Mouse (Mus musculus) limb, embryonic 11.5 days (tissue): ENCODE measurements around the gene Cldn15. TPM values are rescaled to one million over a fixed set of nuclear protein-coding genes. Genes with fewer than 3 reads are reported as not detected.

Experiments used
- ATAC-seq: fragments of 200-750 bp; cut with Nextera tagmentation; 2 replicates; pipeline ENCODE4 v1.8.0; 2017; ENCODE audit warnings: low read depth; ENCODE audit not compliant: insufficient number of reproducible peaks, low FRiP score, low TSS enrichment
- DNase-seq: peaks from one replicate; pipeline ENCODE4 v3.0.0-alpha.2; 2015; ENCODE audit warnings: low spot score
- H3K27ac ChIP-seq: fragments of 300-500 bp; sonication (generic); replicated peaks from 2 replicates; pipeline ENCODE4 v1.5.1; 2014; ENCODE audit warnings: low read depth, mild to moderate bottlenecking, low read length
- H3K27me3 ChIP-seq: fragments of 300-500 bp; sonication (generic); 2 replicates; pipeline ENCODE4 v1.6.1; 2014; ENCODE audit warnings: mild to moderate bottlenecking, low read length, mixed read lengths; ENCODE audit not compliant: control insufficient read depth, insufficient read depth
- H3K36me3 ChIP-seq: fragments of 300-500 bp; sonication (generic); 2 replicates; pipeline ENCODE4 v1.6.1; 2014; ENCODE audit warnings: mild to moderate bottlenecking, low read length, moderate library complexity, mixed read lengths; ENCODE audit not compliant: control insufficient read depth, insufficient read depth
- H3K4me1 ChIP-seq: fragments of 300-500 bp; sonication (generic); 2 replicates; pipeline ENCODE4 v1.6.1; 2014; ENCODE audit warnings: low read length, mixed read lengths; ENCODE audit not compliant: control insufficient read depth, insufficient read depth
- H3K4me2 ChIP-seq: fragments of 300-500 bp; sonication (generic); 2 replicates; pipeline ENCODE4 v1.6.1; 2014; ENCODE audit warnings: low read depth, mild to moderate bottlenecking, moderate library complexity; ENCODE audit not compliant: severe bottlenecking
- H3K4me3 ChIP-seq: fragments of 300-500 bp; sonication (generic); 2 replicates; pipeline ENCODE4 v1.5.1; 2014; ENCODE audit warnings: low read depth, low read length
- H3K9ac ChIP-seq: fragments of 300-500 bp; sonication (generic); 2 replicates; pipeline ENCODE4 v1.6.1; 2014; ENCODE audit warnings: mild to moderate bottlenecking, low read length
- H3K9me3 ChIP-seq: fragments of 300-500 bp; sonication (generic); 2 replicates; pipeline ENCODE4 v1.6.1; 2016; ENCODE audit warnings: low read length; ENCODE audit not compliant: control insufficient read depth
- WGBS: fragments of 180-500 bp; shearing (Covaris S2); extraction: QIAGEN DNeasy Blood & Tissue Kit; methylation state at CpG from one replicate; pipeline ENCODE4 v1.1.7; 2014; 5-methylcytosine and 5-hydroxymethylcytosine counted together
- polyA plus RNA-seq: library from polyadenylated mRNA; unstranded; fragments of >200 nt; fragmentation: Nextera tagmentation; extraction: Ambion mirVana; gene quantifications from 2 replicates; pipeline ENCODE4 v1.2.1, GENCODE M21; 2014

Cldn15 gene
- polyA plus RNA-seq = 0.08 TPM in 1 of 2 replicates, not detected in the other

DNA sequence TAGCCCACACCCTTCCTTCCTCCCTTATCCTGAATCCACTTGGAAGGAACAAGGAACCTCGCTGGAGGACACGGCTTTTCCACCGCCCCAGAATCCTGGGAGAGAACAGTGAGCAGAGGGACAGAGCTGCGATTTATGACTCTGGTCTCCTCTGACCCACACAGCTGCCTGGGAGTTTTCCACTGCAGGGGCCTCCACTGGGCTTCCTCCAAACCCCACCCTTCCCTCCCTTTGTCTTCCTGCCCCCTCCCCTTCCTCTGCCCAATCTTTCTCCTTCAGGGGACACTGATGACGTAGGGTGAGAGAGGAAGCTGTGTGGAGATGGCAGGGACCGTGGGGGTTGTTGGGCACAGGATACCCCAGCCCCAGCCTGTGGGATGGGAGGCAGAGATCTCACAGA is at the start of gene Cldn15:
Gene Cldn15, plus strand, starts transcription at position 286 of the 400 bp plus-strand sequence.
- ATAC-seq = no peak
- DNase-seq = no peak
- Histone ChIP-seq H3K36me3 (peaks cover 17% of the 10 kb centered on the region), H3K27me3 (no peaks in the 10 kb centered on the region), H3K9me3 (no peaks in the 10 kb centered on the region), H3K9ac (no peak within 1 kb of the TSS), H3K4me2 (no peak within 1 kb of the TSS), H3K27ac (peak within 1 kb of the TSS; percentile 6; the same call in 1 of the 2 replicates), H3K4me1 (no peaks in the 10 kb centered on the region; the same call in 1 of the 2 replicates), H3K4me3 (no peak within 1 kb of the TSS)
- WGBS = 78% methylated on average over 6 of the region's 6 CpGs

DNA sequence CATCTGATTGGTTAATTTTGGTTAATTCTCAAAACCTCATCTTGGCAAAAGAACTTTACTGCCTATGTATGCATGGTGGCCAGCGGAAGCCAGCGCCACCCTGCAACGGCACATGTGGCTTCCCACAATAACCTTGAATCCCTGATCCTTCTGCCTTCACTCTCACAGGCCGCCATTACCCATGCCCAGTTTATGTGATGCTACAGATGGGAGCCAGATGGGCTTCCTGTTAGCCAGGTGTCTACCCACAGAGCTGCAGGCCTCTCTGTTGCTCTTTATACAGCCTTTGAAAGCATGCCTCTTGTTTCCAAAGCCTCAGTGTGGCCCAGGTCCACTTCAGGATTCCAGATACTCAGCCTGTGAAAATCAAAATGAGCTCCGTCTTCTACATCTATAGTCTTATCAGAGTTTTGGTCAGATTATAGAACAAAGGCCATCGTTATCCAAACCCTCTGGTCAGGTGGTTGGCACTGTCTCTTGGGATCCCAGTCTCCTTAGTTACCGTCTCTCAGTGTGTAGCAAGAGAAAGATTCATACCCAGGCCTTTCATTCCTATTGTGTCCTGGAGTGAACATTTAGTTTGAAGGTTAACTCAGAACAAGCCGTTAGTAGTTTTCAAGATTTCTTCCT is 48.7 kb upstream of the Cldn15 start:
- Histone ChIP-seq H3K4me3 (no peak overlapping the region), H3K9ac (no peak overlapping the region), H3K9me3 (no peaks in the 10 kb centered on the region), H3K4me1 (0 out of 2 replicates have a peak, but pooled peaks cover 5% of the 10 kb centered on the region), H3K36me3 (no peaks in the 10 kb centered on the region), H3K27me3 (no peaks in the 10 kb centered on the region), H3K27ac (no peak overlapping the region), H3K4me2 (no peak overlapping the region)
- 95% methylated on average over 8 of the region's 8 CpGs for WGBS
- DNase-seq = no peak
- no peak for ATAC-seq

DNA sequence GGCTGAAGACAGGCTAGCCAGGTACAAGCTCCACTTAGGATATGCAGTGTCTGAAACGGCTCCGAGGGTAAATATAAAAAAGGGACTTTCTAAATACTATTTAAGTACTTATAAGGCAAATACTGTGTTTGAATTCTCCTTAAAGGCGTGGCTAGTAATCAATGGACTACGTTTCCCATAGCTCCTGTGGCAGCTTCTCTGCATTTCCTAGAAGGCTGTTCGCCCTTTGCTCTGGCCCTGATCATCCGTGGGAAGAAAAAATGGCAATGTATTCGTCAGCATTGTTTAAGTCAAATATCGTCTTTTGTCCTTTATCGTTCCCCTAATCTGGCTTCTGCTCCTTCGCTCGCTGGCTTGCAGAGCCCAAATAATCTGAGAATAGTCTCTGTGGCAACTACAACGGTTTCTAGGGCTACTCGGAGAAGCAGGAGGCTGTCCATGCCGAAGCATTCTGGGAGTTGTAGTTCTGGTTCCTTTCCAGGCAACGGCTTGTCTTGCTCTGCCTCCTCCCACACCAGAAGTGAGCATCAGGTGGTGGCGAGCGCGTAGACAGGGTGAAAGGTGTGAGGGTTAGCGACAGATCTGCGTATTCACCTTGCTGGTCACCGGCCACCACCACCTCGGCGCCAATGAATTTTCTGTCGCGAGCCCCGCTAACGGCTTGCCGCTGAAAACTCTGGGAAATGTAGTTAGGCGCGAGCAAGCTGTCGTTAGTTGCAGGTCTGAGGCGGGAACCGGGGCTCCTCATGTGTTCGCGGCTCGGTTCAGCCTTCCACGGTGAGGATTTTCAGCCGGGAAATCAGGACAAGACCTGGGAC is 47.6 kb upstream of the Cldn15 start:
- ATAC-seq = peak; percentile 87; the same call in 1 of the 2 replicates
- H3K27ac ChIP-seq = peak overlapping the region; percentile 36; the same call in 1 of the 2 replicates
- WGBS = 4% methylated on average over 38 of the region's 38 CpGs

DNA sequence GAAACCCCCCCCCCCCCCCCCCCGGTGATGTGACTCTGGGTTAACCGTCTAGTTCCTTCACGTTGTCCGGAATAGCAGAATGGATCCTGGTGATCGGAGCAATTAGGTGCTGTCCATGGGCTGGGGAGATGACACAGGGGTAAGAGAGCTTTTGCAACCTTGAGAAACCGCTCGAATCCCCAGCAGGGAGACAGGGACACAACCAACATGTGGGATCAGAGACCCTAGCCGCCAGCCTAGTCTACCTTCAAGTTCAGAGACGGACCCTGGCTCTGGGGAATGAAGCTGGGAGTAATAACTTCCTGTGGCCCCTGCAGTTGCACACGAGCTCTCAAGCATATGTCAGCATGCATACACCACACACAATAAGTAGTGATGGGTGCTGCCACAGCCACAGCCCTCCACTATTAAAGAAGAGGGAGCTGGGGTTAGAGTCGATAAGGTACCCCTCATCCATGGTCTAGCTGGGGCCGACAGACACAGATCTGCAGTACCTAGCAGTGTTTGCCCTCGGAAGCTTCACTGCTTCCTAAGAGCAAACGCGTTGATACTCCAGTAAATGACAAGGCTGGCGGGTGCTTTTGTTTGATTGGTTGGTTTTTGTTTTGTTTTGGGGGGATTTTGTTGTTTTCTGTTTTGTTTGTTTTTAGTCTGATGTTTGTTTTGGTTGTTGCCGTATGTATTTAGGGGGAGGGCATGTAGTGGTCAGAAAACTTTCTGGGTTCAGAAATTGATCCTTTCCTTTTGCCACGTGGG is 46.7 kb upstream of the Cldn15 start:
- Histone ChIP-seq H3K4me2 (peak overlapping the region; percentile 88), H3K27me3 (no peaks in the 10 kb centered on the region), H3K9ac (peak overlapping the region; percentile 67), H3K4me3 (peak overlapping the region; percentile 55), H3K27ac (no peak overlapping the region; the same call in 1 of the 2 replicates), H3K9me3 (no peaks in the 10 kb centered on the region), H3K36me3 (no peaks in the 10 kb centered on the region), H3K4me1 (0 out of 2 replicates have a peak, but pooled peaks cover 5% of the 10 kb centered on the region)
- DNase-seq = peak; percentile 38
- no peak for ATAC-seq
- WGBS = 24% methylated on average over 17 of the region's 18 CpGs

More for the DNA sequence above, 47.6 kb upstream of the Cldn15 start:
- peak; percentile 84 for DNase-seq
- H3K4me3 ChIP-seq = peak overlapping the region; percentile 55
- H3K4me2 ChIP-seq = peak overlapping the region; percentile 88
- 0 out of 2 replicates have a peak, but pooled peaks cover 5% of the 10 kb centered on the region for H3K4me1 ChIP-seq
- no peaks in the 10 kb centered on the region for H3K27me3 ChIP-seq
- peak overlapping the region; percentile 67 for H3K9ac ChIP-seq
- no peaks in the 10 kb centered on the region for H3K36me3 ChIP-seq
- H3K9me3 ChIP-seq = no peaks in the 10 kb centered on the region

DNA sequence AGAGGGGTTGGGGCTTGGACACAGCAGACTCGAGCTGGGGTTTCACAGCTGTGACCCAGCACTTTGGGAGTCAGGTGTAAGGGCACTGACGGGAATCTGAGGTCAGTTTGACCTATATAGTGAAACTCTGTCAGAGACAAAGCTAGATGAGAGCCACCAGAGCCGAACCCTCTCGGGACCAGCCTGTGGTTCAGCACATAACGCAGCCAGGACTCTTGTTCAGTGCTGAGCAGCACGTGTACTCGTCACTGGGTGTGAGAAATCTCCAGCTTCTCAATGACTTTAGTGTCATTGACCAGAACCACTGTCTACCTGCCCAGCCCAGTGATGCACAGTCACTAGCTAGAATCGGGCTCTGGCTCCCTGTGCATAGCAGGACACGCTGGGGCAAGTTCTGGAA is 43.6 kb upstream of the Cldn15 start:
- 85% methylated on average over 9 of the region's 9 CpGs for WGBS
- no peaks in the 10 kb centered on the region; the same call in 1 of the 2 replicates for H3K36me3 ChIP-seq
- DNase-seq (no peak), ATAC-seq (no peak)
- H3K27ac ChIP-seq = no peak overlapping the region
- no peak overlapping the region for H3K4me3 ChIP-seq
- no peak overlapping the region for H3K4me2 ChIP-seq
- no peaks in the 10 kb centered on the region for H3K9me3 ChIP-seq
- H3K9ac ChIP-seq = no peak overlapping the region
- H3K4me1 ChIP-seq = 0 out of 2 replicates have a peak, but pooled peaks cover 5% of the 10 kb centered on the region
- H3K27me3 ChIP-seq = no peaks in the 10 kb centered on the region

DNA sequence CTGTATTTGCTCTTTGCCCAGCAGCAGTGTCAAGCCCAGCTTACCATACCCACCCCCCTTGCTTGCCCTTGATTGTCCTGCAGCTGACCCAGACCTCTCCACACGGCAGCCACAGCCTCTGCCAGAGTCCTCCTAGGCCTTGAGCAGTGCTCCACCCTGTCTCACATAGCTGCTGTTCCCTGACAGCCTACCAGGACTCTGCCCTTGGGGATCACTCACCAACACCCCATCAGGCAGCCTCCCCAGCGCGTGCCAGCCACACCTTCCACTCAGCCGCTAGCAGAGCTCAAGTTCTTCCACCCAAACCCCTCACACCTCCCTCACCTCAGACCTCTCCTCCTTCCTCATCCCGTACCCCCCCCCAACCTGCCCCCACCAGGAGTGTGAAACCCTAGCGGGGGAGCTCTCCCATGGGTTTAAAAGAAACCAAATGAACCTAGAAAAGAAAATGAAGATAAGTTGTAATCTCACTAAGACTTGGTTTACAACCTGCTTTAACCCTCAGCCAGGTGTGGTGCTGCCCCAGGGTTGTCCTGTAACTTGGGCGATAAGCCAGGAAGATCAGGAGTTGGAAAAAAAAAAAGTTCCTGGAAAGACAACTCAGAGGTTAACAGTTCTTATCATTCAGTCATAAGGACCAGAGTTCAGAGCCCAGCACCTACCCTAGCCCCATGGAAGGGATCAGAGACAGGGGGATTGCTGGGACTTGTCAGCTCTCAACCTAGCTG is 42.5 kb upstream of the Cldn15 start:
- H3K4me3 ChIP-seq = no peak overlapping the region
- WGBS = 55% methylated on average over 7 of the region's 7 CpGs
- no peak overlapping the region for H3K9ac ChIP-seq
- H3K4me1 ChIP-seq = 0 out of 2 replicates have a peak, but pooled peaks cover 5% of the 10 kb centered on the region
- ATAC-seq (no peak), DNase-seq (no peak)
- no peaks in the 10 kb centered on the region for H3K9me3 ChIP-seq
- H3K27ac ChIP-seq = no peak overlapping the region
- H3K4me2 ChIP-seq = no peak overlapping the region
- no peaks in the 10 kb centered on the region; the same call in 1 of the 2 replicates for H3K36me3 ChIP-seq
- no peaks in the 10 kb centered on the region for H3K27me3 ChIP-seq

DNA sequence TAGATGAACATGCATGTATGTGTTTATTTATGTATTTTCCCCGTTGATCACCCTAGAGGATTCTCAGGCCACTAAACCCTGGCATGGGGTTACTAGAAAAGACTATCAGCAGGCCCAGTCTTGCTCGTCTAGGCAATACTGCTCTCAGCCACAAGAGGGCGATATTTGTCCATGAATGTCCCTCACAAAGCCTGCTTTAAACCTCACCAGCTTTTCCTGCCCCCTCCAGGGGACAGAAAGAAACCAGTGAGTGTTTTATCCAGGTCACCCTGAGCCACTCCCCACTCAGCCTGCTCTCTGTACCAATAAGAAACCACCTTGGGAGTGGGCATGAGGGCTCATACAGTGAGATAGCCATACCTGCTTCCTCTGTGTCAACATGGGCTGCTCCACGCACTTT is 37.3 kb upstream of the Cldn15 start:
- ATAC-seq = no peak
- Histone ChIP-seq H3K9me3 (no peaks in the 10 kb centered on the region), H3K9ac (no peak overlapping the region), H3K27me3 (no peaks in the 10 kb centered on the region), H3K4me1 (0 out of 2 replicates have a peak, but pooled peaks cover 3% of the 10 kb centered on the region), H3K4me2 (no peak overlapping the region), H3K27ac (no peak overlapping the region), H3K4me3 (no peak overlapping the region), H3K36me3 (no peaks in the 10 kb centered on the region; the same call in 1 of the 2 replicates)
- WGBS = 18% methylated on average over 4 of the region's 4 CpGs
- DNase-seq = peak; percentile 96
